Mouse (Mus musculus) stomach, embryonic 16.5 days (tissue): ENCODE measurements around the gene Pik3r2. TPM values are rescaled to one million over a fixed set of nuclear protein-coding genes. Genes with fewer than 3 reads are reported as not detected.
A peak's percentile ranks its signal among the peaks of the same experiment; 100 is the strongest.

ENCODE experiments used
- ATAC-seq: fragments of 200-750 bp; cut with Nextera tagmentation; 2 replicates; pipeline ENCODE4 v1.8.0; 2017; ENCODE audit warnings: moderate number of reproducible peaks, moderate TSS enrichment; ENCODE audit not compliant: insufficient read depth, low FRiP score
- H3K27ac ChIP-seq: fragments of 300-500 bp; sonication (generic); 2 replicates; pipeline ENCODE4 v1.5.1; 2014; ENCODE audit warnings: low read length
- H3K27me3 ChIP-seq: fragments of 300-500 bp; sonication (generic); 2 replicates; pipeline ENCODE4 v1.6.1; 2014; ENCODE audit warnings: low read length, control low read depth, mixed read lengths; ENCODE audit not compliant: control insufficient read depth, insufficient read depth
- H3K36me3 ChIP-seq: fragments of 300-500 bp; sonication (generic); 2 replicates; pipeline ENCODE4 v1.6.1; 2014; ENCODE audit warnings: low read length; ENCODE audit not compliant: control insufficient read depth, insufficient read depth
- H3K4me1 ChIP-seq: fragments of 300-500 bp; sonication (generic); 2 replicates; pipeline ENCODE4 v1.6.1; 2014; ENCODE audit warnings: low read length, control low read depth, mixed read lengths; ENCODE audit not compliant: control insufficient read depth, insufficient read depth
- H3K4me2 ChIP-seq: fragments of 300-500 bp; sonication (generic); 2 replicates; pipeline ENCODE4 v1.6.1; 2014; ENCODE audit warnings: low read depth, low read length, mixed read lengths
- H3K4me3 ChIP-seq: fragments of 300-500 bp; sonication (generic); replicated peaks from 2 replicates; pipeline ENCODE4 v1.5.1; 2014; ENCODE audit warnings: mild to moderate bottlenecking, low read length
- H3K9ac ChIP-seq: fragments of 300-500 bp; sonication (generic); 2 replicates; pipeline ENCODE4 v1.6.1; 2014; ENCODE audit warnings: low read length
- H3K9me3 ChIP-seq: fragments of 300-500 bp; sonication (generic); replicated peaks from 2 replicates; pipeline ENCODE4 v1.6.1; 2016; ENCODE audit warnings: low read length, control low read depth; ENCODE audit not compliant: control insufficient read depth
- WGBS: fragments of 180-500 bp; shearing (Covaris S2); extraction: QIAGEN DNeasy Blood & Tissue Kit; methylation state at CpG from one replicate; pipeline ENCODE4 v1.1.7; 2014; 5-methylcytosine and 5-hydroxymethylcytosine counted together
- polyA plus RNA-seq: library from polyadenylated mRNA; unstranded; fragments of >200 nt; fragmentation: Nextera tagmentation; extraction: Ambion mirVana; gene quantifications from 2 replicates; pipeline ENCODE4 v1.2.1, GENCODE M21; 2015

Pik3r2 gene
- polyA plus RNA-seq, 1 experiment from 2014 or later = 57.6 TPM

GRCm38 (mm10) chr8:70786291-70787050 is 10.0 kb upstream of the Pik3r2 start:
- Histone ChIP-seq H3K9me3 (no peaks in the 10 kb centered on the region), H3K9ac (no peak overlapping the region), H3K4me3 (no peak overlapping the region), H3K27ac (no peak overlapping the region), H3K4me2 (no peak overlapping the region), H3K36me3 (peaks cover 24% of the 10 kb centered on the region), H3K27me3 (no peaks in the 10 kb centered on the region), H3K4me1 (peaks cover 17% of the 10 kb centered on the region)
- no peak for ATAC-seq
- 89% methylated on average over 25 of the region's 25 CpGs for WGBS

GRCm38 (mm10) chr8:70780093-70780492 is 3.6 kb upstream of the Pik3r2 start:
- Histone ChIP-seq H3K9me3 (no peaks in the 10 kb centered on the region), H3K9ac (peak overlapping the region; percentile 33; the same call in 1 of the 2 replicates), H3K36me3 (peaks cover 26% of the 10 kb centered on the region), H3K27me3 (no peaks in the 10 kb centered on the region), H3K4me3 (no peak overlapping the region), H3K4me2 (no peak overlapping the region), H3K27ac (no peak overlapping the region), H3K4me1 (peaks cover 16% of the 10 kb centered on the region)
- WGBS = 68% methylated on average over 11 of the region's 11 CpGs
- no peak for ATAC-seq

- ATAC-seq = no peak
- Histone ChIP-seq H3K27ac (peak overlapping the region; percentile 73), H3K4me3 (peak overlapping the region; percentile 90), H3K4me2 (peak overlapping the region; percentile 69), H3K9ac (peak overlapping the region; percentile 98), H3K9me3 (no peaks in the 10 kb centered on the region), H3K4me1 (peaks cover 45% of the 10 kb centered on the region), H3K27me3 (no peaks in the 10 kb centered on the region), H3K36me3 (peaks cover 29% of the 10 kb centered on the region)
- 2% methylated on average over 34 of the region's 34 CpGs for WGBS
Observed at GRCm38 (mm10) chr8:70775851-70776495, 540 bp downstream of the Pik3r2 start.

GRCm38 (mm10) chr8:70775227-70775626 is 1.3 kb downstream of the Pik3r2 start:
- ATAC-seq = no peak
- WGBS = 86% methylated on average over 5 of the region's 5 CpGs
- peak overlapping the region; percentile 90 for H3K4me3 ChIP-seq
- peak overlapping the region; percentile 98 for H3K9ac ChIP-seq
- peak overlapping the region; percentile 69 for H3K4me2 ChIP-seq
- H3K27me3 ChIP-seq = no peaks in the 10 kb centered on the region
- H3K36me3 ChIP-seq = peaks cover 28% of the 10 kb centered on the region
- H3K27ac ChIP-seq = no peak overlapping the region
- no peaks in the 10 kb centered on the region for H3K9me3 ChIP-seq
- H3K4me1 ChIP-seq = peaks cover 45% of the 10 kb centered on the region

GRCm38 (mm10) chr8:70774740-70775139 is 1.8 kb downstream of the Pik3r2 start:
- H3K9ac ChIP-seq = peak overlapping the region; percentile 98
- no peaks in the 10 kb centered on the region for H3K27me3 ChIP-seq
- peak overlapping the region; percentile 89 for H3K27ac ChIP-seq
- peaks cover 28% of the 10 kb centered on the region for H3K36me3 ChIP-seq
- no peaks in the 10 kb centered on the region for H3K9me3 ChIP-seq
- WGBS = 95% methylated on average over 18 of the region's 18 CpGs
- ATAC-seq = no peak
- H3K4me1 ChIP-seq = peaks cover 46% of the 10 kb centered on the region
- peak overlapping the region; percentile 8; the same call in 1 of the 2 replicates for H3K4me3 ChIP-seq
- H3K4me2 ChIP-seq = peak overlapping the region; percentile 69; the same call in 1 of the 2 replicates

GRCm38 (mm10) chr8:70773833-70774232 is 2.7 kb downstream of the Pik3r2 start:
- H3K4me1 ChIP-seq = peaks cover 51% of the 10 kb centered on the region
- 29% methylated on average over 9 of the region's 9 CpGs for WGBS
- ATAC-seq = peak; percentile 22; the same call in 1 of the 2 replicates
- H3K4me2 ChIP-seq = peak overlapping the region; percentile 41
- peak overlapping the region; percentile 8 for H3K4me3 ChIP-seq
- no peaks in the 10 kb centered on the region for H3K9me3 ChIP-seq
- peaks cover 30% of the 10 kb centered on the region for H3K36me3 ChIP-seq
- peak overlapping the region; percentile 89 for H3K27ac ChIP-seq
- no peaks in the 10 kb centered on the region for H3K27me3 ChIP-seq
- peak overlapping the region; percentile 98 for H3K9ac ChIP-seq

GRCm38 (mm10) chr8:70773410-70773809 is 3.1 kb downstream of the Pik3r2 start:
- Histone ChIP-seq H3K9me3 (no peaks in the 10 kb centered on the region), H3K4me3 (peak overlapping the region; percentile 5), H3K27me3 (no peaks in the 10 kb centered on the region), H3K36me3 (peaks cover 35% of the 10 kb centered on the region), H3K27ac (peak overlapping the region; percentile 89), H3K4me1 (peaks cover 51% of the 10 kb centered on the region), H3K9ac (peak overlapping the region; percentile 98), H3K4me2 (peak overlapping the region; percentile 41)
- ATAC-seq = no peak
- 70% methylated on average over 5 of the region's 5 CpGs for WGBS

GRCm38 (mm10) chr8:70772890-70773289 is 3.6 kb downstream of the Pik3r2 start:
- Histone ChIP-seq H3K9ac (peak overlapping the region; percentile 31; the same call in 1 of the 2 replicates), H3K27ac (peak overlapping the region; percentile 89), H3K4me1 (peaks cover 48% of the 10 kb centered on the region), H3K9me3 (no peaks in the 10 kb centered on the region), H3K4me2 (peak overlapping the region; percentile 23; the same call in 1 of the 2 replicates), H3K4me3 (no peak overlapping the region), H3K36me3 (peaks cover 40% of the 10 kb centered on the region), H3K27me3 (no peaks in the 10 kb centered on the region)
- 64% methylated on average over 9 of the region's 9 CpGs for WGBS
- ATAC-seq = no peak

- Histone ChIP-seq H3K36me3 (peaks cover 41% of the 10 kb centered on the region), H3K27ac (no peak overlapping the region; the same call in 1 of the 2 replicates), H3K9me3 (no peaks in the 10 kb centered on the region), H3K4me1 (peaks cover 47% of the 10 kb centered on the region), H3K4me2 (0 out of 2 replicates have a peak overlapping the region, but pooled peaks have one; percentile 23), H3K27me3 (no peaks in the 10 kb centered on the region), H3K9ac (0 out of 2 replicates have a peak overlapping the region, but pooled peaks have one; percentile 21), H3K4me3 (no peak overlapping the region)
- WGBS = 87% methylated on average over 13 of the region's 13 CpGs
- ATAC-seq = no peak
Observed at GRCm38 (mm10) chr8:70772075-70772474, 4.4 kb downstream of the Pik3r2 start.
